Mouse (Mus musculus): Measurements from ENCODE around the gene Ankmy2.

The Ankmy2 gene

DNA sequence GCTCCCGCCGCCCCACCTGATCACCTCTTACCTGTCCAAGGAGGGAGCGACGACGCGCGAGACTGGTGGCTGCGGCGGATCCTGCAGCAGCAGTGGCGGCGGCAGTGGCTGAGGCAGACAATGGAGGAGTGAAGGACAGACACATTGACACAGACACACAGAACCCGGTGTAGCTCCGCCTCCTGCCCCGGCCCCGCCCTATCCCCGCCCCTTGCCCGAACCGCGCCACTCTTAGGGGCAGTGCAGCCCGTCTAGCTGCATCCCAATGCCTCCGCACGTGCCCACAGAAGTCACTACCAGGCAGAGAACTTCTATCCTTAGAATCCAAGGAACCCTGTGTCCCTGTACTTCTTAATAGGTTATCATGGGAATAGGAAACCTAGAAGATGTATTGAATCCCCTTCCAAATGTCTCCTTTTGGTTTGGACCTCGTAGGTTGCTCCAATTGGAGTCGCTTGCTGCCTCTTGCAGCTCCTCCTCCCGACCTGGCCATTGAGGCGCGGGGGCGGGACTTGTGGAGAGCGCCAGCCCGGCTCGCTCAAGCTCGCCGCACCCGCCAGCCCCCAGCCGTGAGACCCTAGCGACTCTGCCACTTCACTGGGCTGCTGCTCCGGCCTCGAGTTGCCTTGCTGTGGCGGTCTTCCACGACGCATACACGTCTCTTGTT is at the start of gene Ankmy2:
Gene Ankmy2 (plus strand): TSS at position 478 of the 667 bp plus-strand sequence.
- DNase-seq: peak; percentile 94

DNA sequence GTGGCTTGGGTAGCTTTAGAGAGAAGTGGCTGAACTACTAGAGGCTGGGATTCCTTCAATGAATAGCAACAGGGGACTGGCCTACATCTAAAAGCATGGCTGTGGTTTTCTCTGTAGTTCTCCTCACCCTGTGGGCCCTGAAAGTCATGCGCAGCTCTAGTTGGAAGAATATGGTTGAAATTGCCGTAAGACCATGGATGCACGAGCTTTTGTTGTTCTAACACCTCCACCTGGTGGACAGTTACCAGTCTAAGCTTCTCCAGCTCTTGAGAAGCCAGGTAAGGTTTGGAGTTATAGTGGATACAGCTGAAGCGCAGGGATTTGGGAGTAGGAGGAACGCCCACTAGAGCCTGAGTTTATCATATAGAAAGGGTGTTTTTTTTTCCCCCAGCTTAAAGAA is 48.5 kb upstream of the Ankmy2 start:
- no peak for DNase-seq

DNA sequence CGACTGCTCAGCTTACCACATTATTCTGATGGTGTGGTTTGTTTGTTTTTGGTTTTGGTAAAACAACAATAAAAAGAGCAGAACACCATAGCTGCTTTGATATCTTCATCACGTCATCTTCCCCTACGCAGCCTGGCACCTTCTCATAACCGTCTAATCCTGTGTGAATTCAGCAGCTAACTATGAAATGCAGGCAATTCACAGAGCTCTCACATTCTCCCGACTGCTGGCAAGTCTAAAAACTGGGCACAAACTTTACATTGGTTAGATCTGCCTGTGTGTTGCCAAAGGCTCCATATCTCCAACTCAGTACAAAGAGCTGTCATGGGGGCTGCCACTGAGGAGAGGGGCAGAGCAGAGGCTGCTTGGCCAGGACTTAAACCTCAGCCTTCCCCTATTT is 46.5 kb upstream of the Ankmy2 start:
- DNase-seq: no peak

DNA sequence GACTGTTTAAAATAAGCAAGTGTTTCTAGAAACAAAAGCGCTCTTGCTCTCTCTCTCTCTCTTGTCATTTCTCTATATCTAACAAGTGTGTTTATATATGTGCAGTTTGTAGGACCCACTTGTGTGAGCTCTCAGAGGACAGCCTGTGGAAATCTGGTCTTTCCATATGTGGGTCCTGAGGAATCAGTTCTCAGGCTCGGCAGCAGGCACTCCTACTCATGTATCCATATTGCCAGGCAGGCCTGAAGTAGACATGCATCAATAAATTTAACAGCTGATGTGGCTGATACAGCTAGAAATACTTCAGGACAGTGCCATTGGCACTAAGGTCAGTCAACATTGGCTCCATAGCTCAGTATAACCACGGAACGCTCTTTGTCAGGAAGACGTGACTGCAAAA is 45.8 kb upstream of the Ankmy2 start:
- peak; percentile 53 for DNase-seq

DNA sequence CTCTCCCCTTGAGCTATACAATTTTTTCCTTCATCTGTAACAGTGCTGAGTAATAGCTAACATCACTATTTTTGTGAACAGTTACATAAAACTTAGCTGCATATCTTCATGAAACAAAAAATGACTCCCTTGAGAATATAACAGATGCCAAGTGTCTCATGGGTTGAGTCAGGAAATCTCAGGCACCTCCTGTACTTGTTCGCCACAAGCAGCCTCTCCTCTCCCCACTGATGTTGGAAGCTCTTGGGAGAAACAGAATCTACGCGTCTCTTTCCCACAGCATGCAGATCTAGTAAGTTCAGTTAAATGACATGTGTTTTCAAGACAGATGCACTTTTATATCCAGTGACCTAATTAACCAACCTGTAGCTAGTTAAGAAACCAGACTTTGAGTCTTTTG is 44.8 kb upstream of the Ankmy2 start:
- DNase-seq: peak; percentile 41

DNA sequence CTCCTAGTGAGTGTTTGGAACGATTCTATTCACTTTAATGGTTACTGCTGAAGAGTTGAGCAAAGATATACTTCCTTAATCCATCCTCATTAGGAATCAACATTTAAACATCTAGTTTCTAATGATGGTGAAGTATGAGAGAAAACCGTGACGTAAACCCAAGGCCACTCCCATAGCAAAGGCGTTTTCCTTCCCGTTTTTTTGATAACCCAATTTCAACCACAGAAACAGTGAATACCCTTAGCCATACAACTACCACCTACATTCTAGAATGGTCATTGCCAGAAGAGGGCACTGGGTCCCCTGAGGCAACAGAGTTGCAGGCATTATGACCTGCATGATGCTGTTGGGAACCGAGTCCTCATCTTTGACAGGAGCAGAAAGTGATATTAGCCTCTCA is 39.8 kb upstream of the Ankmy2 start:
- no peak for DNase-seq

DNA sequence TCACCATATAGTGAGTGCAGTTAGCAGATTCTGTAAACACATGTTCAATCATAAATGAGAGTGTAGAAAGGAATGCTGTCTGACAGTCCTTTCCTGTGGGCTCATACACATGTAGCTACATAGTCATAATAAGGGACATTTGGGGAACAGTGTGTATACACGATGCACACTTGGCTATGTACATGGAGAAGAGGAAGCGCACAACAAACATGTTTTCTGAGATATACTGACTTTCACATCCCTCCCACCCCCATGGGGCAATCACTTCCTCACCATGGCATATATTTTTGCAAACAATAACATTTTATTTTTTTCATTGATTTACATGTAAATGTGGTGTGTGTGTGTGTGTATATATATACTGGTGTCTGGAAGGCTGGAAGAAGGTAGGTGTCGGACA is 37.7 kb upstream of the Ankmy2 start:
- no peak for DNase-seq

DNA sequence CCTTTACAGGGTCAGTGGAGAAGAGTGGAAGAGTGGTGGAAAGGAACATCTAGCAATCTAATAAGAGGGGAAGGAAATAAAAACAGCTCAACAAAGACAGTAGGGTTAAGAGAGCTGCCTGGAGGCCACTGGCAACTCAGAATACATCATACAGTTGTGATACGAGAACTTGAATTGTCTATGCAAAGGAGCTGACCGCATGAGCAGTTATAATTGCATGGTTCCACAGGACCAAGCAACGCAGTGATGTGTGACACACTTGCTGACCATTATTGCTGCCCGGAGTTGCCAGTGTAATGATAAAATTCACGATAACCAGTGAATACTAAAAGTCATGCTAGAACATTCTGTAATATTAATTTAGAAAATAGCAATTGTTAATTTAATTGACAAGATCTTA is 30.9 kb upstream of the Ankmy2 start:
- no peak for DNase-seq

DNA sequence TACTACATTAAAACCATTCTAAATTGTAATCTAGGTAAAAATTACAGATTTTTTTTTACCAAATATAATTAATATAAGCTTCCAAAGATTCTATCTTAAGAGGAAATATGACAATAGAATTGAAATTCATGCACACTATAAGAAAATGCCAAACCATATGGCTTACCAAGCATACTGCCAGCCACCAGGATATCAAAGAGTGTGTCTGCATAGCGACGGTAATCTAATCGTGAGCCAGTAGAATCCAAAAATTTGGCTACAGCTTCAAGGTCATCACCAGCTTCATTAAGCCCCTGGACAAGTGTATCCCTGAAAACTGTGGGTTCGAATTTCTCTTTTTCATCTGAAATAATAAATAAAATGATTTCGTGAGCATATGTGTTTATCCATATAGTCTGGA is 27.1 kb upstream of the Ankmy2 start:
- no peak for DNase-seq

DNA sequence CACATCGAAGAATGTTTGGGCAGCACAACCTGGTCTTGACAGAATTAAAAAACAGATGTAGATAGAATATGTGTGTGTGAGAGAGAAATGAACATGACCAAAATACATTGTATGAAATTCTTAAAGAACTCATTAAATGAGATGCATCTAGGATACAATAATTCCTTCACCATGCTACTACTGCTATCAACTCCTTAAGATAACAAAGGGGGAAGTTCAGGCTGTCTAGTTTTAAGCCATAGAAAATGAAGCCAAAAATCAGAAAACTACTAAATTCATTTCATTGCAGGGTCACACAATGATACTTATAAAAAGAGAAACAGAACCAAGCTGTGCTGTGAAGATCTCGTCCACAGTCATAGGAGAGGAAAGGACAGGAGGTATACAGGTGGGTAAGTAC is 24.7 kb upstream of the Ankmy2 start:
- DNase-seq: no peak

DNA sequence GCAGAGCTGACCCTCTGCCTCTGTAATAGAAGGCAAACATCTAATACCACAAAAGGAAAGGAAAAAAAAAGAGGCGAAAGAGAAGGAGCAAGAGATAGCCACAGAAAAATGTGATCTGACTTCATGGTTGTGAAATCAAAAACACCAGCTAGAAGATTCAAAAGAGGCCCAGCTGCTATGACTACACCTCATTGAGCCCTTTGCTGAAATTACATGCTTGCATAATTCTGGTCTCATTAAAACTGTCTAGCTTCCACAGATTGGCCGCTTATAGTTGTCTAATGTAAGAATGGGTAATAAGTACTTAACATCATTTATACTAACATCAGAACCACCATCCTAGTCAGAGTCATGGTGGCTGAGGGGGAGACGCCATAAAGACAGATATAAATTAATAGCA is 24.2 kb upstream of the Ankmy2 start:
- DNase-seq: no peak

DNA sequence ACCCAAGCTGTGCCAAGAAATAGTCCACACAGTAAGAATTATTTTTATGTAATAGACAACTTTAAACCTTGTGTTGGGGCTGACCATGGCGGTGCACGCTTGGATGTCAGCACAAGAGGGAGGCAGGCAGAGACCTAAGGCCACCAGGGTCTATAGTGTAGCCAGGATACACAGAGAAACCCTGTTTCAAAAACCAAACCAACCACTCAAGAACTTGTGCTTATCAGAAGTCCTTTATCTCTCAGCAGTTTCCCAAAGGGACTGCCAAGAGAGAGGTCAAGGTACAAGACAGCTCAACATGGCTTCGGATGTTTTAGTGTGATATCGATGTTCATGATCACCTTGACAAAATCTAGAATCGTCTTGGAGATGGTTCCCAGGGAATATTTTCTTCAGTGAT is 23.4 kb upstream of the Ankmy2 start:
- no peak for DNase-seq

DNA sequence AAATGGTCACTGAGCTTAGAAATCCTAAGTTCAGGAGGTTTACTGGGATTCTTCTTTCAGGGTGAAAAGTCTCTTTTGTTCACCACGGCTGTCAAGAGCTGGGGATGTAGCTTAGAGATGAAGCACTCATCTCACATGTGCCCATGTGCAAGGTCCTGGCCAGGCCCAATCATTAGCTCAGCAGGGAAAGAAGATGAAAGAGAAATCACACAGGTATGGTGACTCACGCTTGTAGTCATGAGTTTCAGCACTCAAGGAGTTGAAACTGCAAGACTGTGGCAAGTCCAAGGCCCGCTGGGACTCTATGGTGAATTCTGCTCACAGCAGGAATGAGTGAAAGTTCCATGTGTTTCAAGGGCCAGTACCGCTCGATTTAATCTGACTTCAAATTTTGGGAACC is 22.8 kb upstream of the Ankmy2 start:
- DNase-seq: no peak

DNA sequence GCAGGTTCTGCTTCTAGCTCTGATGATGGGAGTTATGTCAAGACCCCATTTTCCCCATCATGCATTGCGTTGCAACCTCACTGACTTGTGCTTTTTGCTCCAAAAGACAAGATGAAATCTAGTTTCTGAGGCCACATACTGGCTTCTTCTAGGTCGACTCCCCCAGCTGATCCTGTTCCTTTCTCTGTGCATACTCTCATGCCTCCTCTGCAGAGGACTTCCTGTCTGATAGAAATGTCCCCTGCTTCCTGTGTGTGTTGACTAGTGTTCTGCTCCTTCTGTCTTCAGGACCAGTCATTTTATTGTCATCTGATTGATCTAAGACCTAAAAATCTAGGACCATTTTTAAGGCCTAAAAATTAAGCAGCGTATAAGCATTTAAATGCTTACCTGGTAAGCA is 21.5 kb upstream of the Ankmy2 start:
- no peak for DNase-seq

DNA sequence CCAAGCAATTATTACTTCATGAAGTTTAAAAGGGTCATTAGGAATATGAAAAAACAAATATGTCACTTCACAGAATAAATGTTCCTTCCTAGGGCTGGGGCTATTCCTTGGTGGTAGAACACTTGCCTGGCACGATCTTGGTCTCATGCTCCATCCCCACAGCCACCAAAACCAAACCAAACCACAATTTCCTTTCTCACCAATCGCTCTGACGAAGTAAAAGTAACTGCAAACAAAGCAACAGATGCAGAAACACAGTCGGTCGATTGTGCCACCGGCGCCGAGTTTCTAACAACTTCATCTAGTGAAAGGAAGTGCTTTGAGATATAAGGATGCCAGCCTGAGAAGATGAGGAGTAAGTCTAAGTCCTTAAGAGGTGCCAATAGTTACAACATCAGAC is 20.6 kb upstream of the Ankmy2 start:
- DNase-seq: no peak

DNA sequence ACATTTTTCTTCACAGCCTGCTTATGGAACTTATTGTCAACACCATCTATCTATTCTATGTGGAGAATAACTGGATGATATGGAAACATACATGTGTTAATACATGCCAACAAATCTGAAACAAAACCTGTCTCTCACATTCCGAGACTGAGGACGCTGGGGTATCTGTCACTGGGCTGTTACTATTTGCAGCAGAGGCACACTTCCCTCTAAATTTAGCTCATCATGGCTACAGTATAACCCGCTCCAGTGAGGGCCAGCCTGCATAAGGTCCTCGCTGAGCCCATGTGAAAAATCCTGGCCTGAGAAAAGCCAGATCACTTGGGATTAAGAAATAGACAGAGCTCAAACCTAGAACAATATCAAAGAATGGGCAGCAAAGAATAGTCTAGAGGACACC is 19.7 kb upstream of the Ankmy2 start:
- no peak for DNase-seq

DNA sequence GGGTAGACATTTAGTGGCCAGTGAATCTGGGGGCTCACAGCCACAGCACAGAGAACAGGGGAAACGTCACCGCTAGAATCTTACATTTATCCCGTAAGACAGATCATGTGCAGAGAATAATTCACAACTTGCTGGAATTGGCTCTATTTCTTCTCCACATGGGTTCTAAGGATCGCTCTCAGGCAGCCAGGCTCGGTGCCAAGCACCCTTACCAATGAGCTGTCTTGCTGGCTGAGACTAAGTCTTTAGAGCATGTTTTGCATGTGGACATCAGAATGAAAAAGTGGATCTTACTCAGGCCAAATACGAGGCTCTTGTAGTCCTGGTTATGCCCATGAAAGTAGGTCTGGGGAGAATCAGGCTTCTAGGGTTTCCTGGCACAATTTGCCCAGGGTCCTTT is 16.5 kb upstream of the Ankmy2 start:
- DNase-seq: no peak

DNA sequence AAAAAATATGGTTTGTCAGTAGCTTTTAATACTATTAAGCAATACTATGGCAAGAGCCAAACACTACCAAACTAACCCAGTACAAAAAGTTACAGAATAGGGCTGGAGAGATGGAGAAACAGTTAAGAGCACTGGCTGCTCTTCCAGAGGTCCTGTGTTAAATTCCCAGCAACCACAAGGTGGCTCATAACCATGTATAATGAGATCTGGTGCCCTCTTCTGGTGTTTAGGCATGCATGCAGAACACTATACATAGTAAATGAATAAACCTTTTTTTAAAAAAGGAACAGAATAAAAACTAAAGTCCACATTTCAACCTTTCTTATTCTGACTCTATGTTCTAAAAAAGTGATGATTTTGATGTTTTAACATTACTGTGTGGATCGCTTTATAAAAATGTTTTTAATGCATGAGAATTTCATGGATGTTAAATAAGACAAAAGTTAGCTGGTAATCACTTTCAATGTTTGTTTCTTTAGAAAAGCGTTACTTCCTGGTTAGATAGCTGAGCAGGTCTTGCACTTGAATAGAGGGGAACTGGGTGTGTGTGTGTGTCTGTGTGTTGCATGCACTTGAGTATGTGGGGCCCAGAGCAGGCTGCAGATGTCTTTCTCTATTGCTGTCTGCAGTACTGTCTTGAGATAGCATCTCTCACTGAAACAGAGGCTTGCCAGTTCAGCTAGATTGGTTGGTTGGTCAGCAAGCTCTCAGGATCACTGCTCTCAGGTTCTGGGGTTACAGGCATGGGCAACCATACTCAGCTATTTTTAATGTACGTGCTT is 10.5 kb upstream of the Ankmy2 start:
- no peak for DNase-seq

DNA sequence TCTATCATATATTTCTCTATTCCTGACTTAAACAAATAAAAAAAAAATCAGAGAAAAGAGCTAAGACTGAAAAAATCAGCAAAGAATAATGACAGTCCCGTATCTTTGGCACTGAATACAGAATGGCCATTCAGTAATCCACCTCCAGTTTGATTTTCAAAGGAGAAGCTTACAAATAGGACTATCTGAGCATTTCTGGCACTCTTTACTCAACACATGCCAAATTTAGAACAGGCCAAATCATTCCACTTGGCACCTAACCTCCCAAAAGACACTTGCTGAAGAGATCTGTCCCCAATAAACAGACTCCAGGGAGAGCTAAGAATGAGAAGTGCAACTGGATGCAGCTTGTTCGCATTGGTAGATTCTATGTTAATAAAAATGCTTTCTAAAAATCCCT is 6.6 kb upstream of the Ankmy2 start:
- DNase-seq: no peak

DNA sequence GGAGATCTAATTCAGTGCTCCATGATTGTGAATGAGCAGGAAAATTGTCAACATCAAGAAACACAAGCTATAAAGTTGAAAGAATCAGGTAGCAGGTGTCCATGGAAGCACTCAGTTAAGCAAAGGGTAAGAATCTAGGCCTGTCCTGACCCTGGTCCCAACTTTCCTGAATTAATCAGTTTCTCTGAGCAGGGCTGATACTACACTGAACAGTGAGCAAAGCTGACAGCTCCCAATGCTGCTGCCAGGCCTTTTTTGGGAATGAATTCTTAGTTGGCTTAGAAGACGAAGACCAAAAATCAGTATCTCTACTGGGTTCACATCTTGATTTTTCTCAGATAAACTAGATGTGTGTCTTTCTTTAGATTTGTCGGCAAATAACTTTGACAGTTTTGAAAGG is 6.2 kb upstream of the Ankmy2 start:
- DNase-seq: no peak

DNA sequence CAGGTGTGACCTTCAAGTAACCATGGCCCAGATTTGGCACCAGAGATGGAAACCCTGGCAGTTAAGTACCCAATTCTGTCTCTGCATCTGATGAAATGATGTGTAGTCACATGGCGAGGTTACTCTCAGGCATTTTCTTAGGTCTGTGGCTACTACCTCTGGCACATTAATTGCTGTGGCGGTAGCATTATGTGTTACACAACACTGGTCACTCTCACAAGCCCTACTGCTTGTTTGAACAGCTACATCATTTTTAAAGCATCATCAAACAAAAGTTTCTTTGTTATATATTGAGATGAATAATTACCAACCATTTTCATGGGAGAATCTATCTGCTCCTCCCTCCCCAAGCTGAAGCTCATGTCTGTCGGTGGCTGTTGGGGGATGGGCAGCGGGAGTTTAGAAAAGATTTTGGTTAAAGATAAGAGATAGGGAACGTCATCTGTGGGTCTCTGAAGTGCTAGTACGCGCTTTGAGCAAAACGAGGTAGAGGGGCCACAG is 1.7 kb upstream of the Ankmy2 start:
- peak; percentile 34 for DNase-seq

DNA sequence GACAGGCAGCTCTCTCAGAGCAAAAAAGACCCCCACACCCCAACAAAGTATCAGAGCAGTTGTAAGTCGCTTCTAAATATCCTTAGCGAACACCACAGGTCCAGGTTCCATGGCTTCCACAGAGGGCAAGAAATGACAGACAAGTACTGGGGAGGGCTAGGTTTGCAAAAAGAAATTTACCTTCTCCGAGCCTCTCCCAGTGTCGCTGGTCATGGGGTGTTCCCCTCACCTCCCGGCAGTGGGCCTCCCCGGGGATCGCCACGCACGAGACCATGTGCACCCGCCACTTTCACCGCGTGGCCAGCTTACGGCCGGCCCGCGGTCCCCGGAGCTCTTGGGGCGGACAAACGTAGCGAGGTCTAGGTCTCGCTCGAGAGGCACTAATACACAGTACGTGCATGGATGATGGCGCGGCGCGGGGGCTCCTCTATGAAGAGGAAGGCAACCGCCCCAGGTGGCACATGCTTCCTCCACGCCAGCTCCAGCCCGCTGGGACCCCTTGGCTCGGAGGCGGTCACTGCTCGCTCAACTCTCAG is 745 bp upstream of the Ankmy2 start:
- DNase-seq: no peak

DNA sequence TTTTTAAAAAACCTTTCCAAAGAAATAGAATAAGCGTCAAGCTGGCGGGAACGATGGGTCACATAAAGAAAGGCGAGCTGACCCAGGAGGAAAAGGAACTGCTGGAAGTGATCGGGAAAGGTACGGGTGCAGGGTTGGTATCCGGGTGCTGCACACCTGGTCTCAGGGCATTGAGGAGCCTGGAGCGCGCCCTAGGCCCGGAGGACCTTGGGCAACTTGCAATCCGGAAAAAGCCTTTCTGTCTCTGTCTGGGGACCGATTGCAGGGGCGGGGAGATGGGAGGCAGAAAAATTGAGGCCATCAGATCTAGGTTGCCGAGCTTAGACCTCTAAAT is 357 bp downstream of the Ankmy2 start:
- no peak for DNase-seq

DNA sequence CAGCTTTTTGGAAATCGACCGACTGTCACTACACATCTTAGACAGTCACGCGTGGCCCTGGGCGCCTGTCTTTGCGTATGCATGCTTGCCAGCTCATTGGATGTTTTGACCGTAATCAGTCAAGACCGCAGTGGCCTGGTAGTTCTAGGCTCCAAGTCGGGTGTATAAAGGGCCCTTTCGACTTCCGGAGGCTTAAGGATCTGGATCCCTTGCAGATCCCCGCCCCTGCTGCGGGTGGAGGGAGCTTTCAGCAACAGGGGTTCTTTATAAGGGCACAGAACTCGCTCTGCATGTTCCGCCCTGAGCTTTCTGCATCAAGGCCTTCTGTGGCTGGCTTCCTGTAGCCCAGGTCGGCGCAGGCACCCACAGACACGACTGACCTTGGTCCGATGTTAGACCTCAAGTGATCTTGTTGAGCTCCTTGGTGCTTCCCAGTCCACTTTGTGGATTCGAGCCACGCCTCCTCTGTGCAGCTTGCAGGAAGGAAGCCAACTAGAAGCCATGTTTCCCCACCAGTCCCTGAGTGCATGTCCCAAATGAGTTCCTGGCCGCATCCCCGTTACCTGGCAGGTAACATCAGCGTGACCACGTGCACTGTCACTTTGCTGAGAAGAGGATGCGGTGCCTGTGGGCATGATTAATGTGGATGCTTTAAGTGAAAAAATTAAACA is 859 bp downstream of the Ankmy2 start, which contains the start of gene Bzw2:
Gene Bzw2 (minus strand): TSS at position 443 of the 671 bp plus-strand sequence.
- peak; percentile 54 for DNase-seq

All from layer of hippocampus, adult 9-11 months (tissue).